Mouse (Mus musculus): ENCODE data around the gene Chl1. TPM values are rescaled to one million over a fixed set of nuclear protein-coding genes. Genes with fewer than 3 reads are reported as not detected.

Gene Chl1
- polyA plus RNA-seq, 1 experiment from 2014 or later, result 1.8 TPM

GRCm38 (mm10) chr6:103615924-103616602 lies 105.7 kb downstream of the Chl1 start:
- no peaks in the 10 kb centered on the region for H3K27me3 ChIP-seq
- H3K36me3 ChIP-seq, result no peaks in the 10 kb centered on the region
- peaks cover 18% of the 10 kb centered on the region; the same call in 1 of the 2 replicates for H3K4me1 ChIP-seq
- 18% methylated on average over 3 of the region's 3 CpGs for WGBS
- no peak overlapping the region for H3K4me3 ChIP-seq
- peak; percentile 65; the same call in 1 of the 2 replicates for ATAC-seq (ENCODE audit: low FRiP score, low read depth)
- H3K9ac ChIP-seq, result no peak overlapping the region
- no peak overlapping the region for H3K27ac ChIP-seq
- H3K4me2 ChIP-seq (replicated peaks), result no peak overlapping the region
- no peaks in the 10 kb centered on the region for H3K9me3 ChIP-seq

GRCm38 (mm10) chr6:103620880-103621279 lies 110.5 kb downstream of the Chl1 start:
- WGBS, result 86% methylated on average over 4 of the region's 4 CpGs
- Histone ChIP-seq H3K4me2 (replicated peaks) (no peak overlapping the region), H3K4me1 (0 out of 2 replicates have a peak, but pooled peaks cover 5% of the 10 kb centered on the region), H3K27me3 (no peaks in the 10 kb centered on the region), H3K36me3 (no peaks in the 10 kb centered on the region), H3K9ac (no peak overlapping the region), H3K27ac (no peak overlapping the region), H3K4me3 (no peak overlapping the region), H3K9me3 (no peaks in the 10 kb centered on the region)
- no peak for ATAC-seq (ENCODE audit: low FRiP score, low read depth)

- Histone ChIP-seq H3K27ac (no peak overlapping the region), H3K36me3 (no peaks in the 10 kb centered on the region), H3K9me3 (no peaks in the 10 kb centered on the region), H3K4me1 (no peaks in the 10 kb centered on the region), H3K27me3 (no peaks in the 10 kb centered on the region), H3K4me2 (replicated peaks) (no peak overlapping the region), H3K9ac (no peak overlapping the region), H3K4me3 (no peak overlapping the region)
- 73% methylated on average over 3 of the region's 3 CpGs for WGBS
- no peak for ATAC-seq (ENCODE audit: low FRiP score, low read depth)
Observed at GRCm38 (mm10) chr6:103622117-103622713, 111.8 kb downstream of the Chl1 start.

- ATAC-seq (ENCODE audit: low FRiP score, low read depth), result no peak
- Histone ChIP-seq H3K9ac (no peak overlapping the region), H3K4me2 (replicated peaks) (no peak overlapping the region), H3K9me3 (no peaks in the 10 kb centered on the region), H3K4me3 (no peak overlapping the region), H3K27ac (no peak overlapping the region), H3K36me3 (no peaks in the 10 kb centered on the region), H3K27me3 (no peaks in the 10 kb centered on the region), H3K4me1 (no peaks in the 10 kb centered on the region)
- 33% methylated on average over 3 of the region's 3 CpGs for WGBS
Observed at GRCm38 (mm10) chr6:103632856-103633255, 122.5 kb downstream of the Chl1 start.

DNA sequence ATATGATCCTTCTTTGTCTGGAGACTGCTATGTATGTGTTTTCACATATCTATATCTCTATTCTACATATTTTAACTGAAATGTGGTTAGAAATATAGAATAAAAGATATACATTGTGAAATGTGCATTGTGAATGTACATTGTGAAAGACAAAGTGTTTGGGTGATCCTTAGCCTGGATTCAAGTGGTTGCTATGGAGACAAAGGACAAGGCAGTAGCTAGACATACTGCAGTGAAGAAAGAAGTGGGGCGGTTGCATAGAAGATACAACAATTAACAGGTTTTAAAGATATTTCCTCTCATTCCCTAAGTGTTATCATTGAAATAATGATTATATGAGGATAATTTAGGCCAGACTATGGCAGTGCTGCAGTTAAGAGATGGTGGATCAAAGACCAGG lies 146.4 kb downstream of the Chl1 start:
- WGBS, result 83% methylated on average over 1 of the region's 1 CpGs
- Histone ChIP-seq H3K9ac (no peak overlapping the region), H3K4me1 (no peaks in the 10 kb centered on the region), H3K27ac (no peak overlapping the region), H3K9me3 (no peaks in the 10 kb centered on the region), H3K27me3 (no peaks in the 10 kb centered on the region), H3K4me2 (replicated peaks) (no peak overlapping the region), H3K36me3 (no peaks in the 10 kb centered on the region), H3K4me3 (no peak overlapping the region)
- ATAC-seq (ENCODE audit: low FRiP score, low read depth), result no peak

- H3K36me3 ChIP-seq, result no peaks in the 10 kb centered on the region
- 89% methylated on average over 2 of the region's 2 CpGs for WGBS
Observed at GRCm38 (mm10) chr6:103659173-103659572, 148.8 kb downstream of the Chl1 start.

DNA sequence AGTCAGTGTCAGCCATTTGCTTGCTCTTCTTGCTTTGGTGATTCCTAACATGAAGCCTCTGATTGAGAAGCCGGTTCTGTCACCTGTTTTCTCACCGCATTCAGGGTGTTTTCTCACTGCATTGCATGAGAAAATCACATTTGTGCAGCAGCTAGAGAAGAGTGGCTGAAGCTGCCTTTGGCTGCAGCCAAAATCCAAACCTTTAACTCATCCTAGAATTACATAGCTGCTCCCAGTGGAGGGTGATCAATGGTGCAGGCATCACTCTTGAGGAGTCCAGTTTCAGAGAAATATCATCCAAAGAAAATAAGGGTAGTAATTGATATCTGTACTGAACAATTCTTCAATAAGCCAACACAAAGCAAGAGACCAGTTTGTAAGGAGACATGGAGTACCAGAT lies 154.8 kb downstream of the Chl1 start:
- WGBS, result 93% methylated on average over 2 of the region's 2 CpGs
- H3K4me2 ChIP-seq (replicated peaks), result no peak overlapping the region
- no peaks in the 10 kb centered on the region for H3K4me1 ChIP-seq
- no peaks in the 10 kb centered on the region for H3K27me3 ChIP-seq
- no peak for ATAC-seq (ENCODE audit: low FRiP score, low read depth)
- H3K36me3 ChIP-seq, result no peaks in the 10 kb centered on the region
- no peak overlapping the region for H3K9ac ChIP-seq
- H3K4me3 ChIP-seq, result no peak overlapping the region
- no peaks in the 10 kb centered on the region for H3K9me3 ChIP-seq
- H3K27ac ChIP-seq, result no peak overlapping the region

More at GRCm38 (mm10) chr6:103659173-103659572, 148.8 kb downstream of the Chl1 start:
- no peaks in the 10 kb centered on the region for H3K4me1 ChIP-seq
- no peak overlapping the region for H3K4me2 ChIP-seq (replicated peaks)
- H3K9ac ChIP-seq, result no peak overlapping the region
- no peaks in the 10 kb centered on the region for H3K9me3 ChIP-seq
- no peak for ATAC-seq (ENCODE audit: low FRiP score, low read depth)
- H3K4me3 ChIP-seq, result no peak overlapping the region
- no peaks in the 10 kb centered on the region for H3K27me3 ChIP-seq
- no peak overlapping the region for H3K27ac ChIP-seq

GRCm38 (mm10) chr6:103665677-103666316 lies 155.4 kb downstream of the Chl1 start:
- Histone ChIP-seq H3K4me3 (no peak overlapping the region), H3K27ac (no peak overlapping the region), H3K9me3 (no peaks in the 10 kb centered on the region), H3K4me1 (no peaks in the 10 kb centered on the region), H3K36me3 (no peaks in the 10 kb centered on the region), H3K27me3 (no peaks in the 10 kb centered on the region), H3K4me2 (replicated peaks) (no peak overlapping the region), H3K9ac (no peak overlapping the region)
- ATAC-seq (ENCODE audit: low FRiP score, low read depth), result no peak
- 88% methylated on average over 9 of the region's 9 CpGs for WGBS

DNA sequence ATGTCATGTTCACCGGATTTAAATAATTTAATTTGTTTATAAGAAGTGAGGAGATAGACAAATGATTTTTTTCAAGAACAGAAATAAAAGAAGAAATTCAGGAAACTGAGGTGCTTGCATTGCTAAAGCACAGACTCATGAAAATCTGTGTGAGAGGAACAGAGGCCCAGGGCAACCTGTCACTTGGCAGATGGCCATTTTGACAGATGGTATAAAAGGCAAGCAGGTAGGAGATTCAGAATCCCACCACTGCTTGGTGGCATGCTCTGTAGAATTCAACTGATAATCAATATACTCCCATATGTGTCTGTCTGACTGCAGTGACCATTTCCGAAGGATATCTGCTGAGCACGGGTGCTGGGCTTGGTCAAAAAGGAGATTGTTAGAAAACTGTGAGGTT lies 162.7 kb downstream of the Chl1 start:
- Histone ChIP-seq H3K36me3 (no peaks in the 10 kb centered on the region), H3K9ac (no peak overlapping the region), H3K27ac (no peak overlapping the region), H3K27me3 (peaks cover 4% of the 10 kb centered on the region; the same call in 1 of the 2 replicates), H3K4me2 (replicated peaks) (no peak overlapping the region), H3K4me3 (no peak overlapping the region), H3K9me3 (no peaks in the 10 kb centered on the region), H3K4me1 (peaks cover 10% of the 10 kb centered on the region; the same call in 1 of the 2 replicates)
- ATAC-seq (ENCODE audit: low FRiP score, low read depth), result no peak
- 90% methylated on average over 3 of the region's 3 CpGs for WGBS

DNA sequence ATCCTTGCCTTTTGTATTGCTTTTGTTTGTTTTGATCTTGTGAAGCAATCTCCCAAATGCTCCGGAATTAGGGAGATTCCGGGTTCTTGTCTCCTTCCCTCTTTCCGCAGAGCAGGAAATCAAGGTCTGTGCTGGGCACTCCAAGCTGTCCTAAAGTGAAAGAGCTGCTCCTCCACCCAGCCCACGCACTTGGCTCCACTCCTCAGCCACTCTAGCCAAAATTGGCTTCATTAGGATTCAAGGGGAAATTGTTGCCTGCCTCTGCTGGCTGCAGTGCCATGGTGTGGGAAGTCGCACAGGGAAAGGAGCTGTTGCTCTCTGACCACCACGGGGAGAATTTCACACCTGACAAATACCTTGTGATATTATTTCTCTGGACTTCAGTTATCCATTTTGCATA lies 163.9 kb downstream of the Chl1 start:
- ATAC-seq (ENCODE audit: low FRiP score, low read depth), result no peak
- H3K9me3 ChIP-seq, result no peaks in the 10 kb centered on the region

GRCm38 (mm10) chr6:103675145-103675544 lies 164.8 kb downstream of the Chl1 start:
- Histone ChIP-seq H3K9me3 (no peaks in the 10 kb centered on the region), H3K36me3 (no peaks in the 10 kb centered on the region), H3K9ac (no peak overlapping the region), H3K27me3 (peaks cover 4% of the 10 kb centered on the region; the same call in 1 of the 2 replicates), H3K27ac (no peak overlapping the region), H3K4me3 (no peak overlapping the region), H3K4me1 (peaks cover 10% of the 10 kb centered on the region; the same call in 1 of the 2 replicates), H3K4me2 (replicated peaks) (no peak overlapping the region)
- 19% methylated on average over 2 of the region's 2 CpGs for WGBS
- peak; percentile 48; the same call in 1 of the 2 replicates for ATAC-seq (ENCODE audit: low FRiP score, low read depth)

More for the DNA sequence above, 163.9 kb downstream of the Chl1 start:
- no peak overlapping the region for H3K4me3 ChIP-seq
- H3K4me1 ChIP-seq, result peaks cover 10% of the 10 kb centered on the region; the same call in 1 of the 2 replicates
- H3K27me3 ChIP-seq, result peaks cover 4% of the 10 kb centered on the region; the same call in 1 of the 2 replicates
- H3K9ac ChIP-seq, result no peak overlapping the region
- H3K4me2 ChIP-seq (replicated peaks), result no peak overlapping the region
- WGBS, result 54% methylated on average over 6 of the region's 6 CpGs
- no peak overlapping the region for H3K27ac ChIP-seq
- H3K36me3 ChIP-seq, result no peaks in the 10 kb centered on the region

GRCm38 (mm10) chr6:103676664-103677063 lies 166.3 kb downstream of the Chl1 start:
- H3K27ac ChIP-seq, result no peak overlapping the region
- no peak for ATAC-seq (ENCODE audit: low FRiP score, low read depth)
- no peak overlapping the region for H3K4me3 ChIP-seq
- no peak overlapping the region for H3K9ac ChIP-seq
- no peaks in the 10 kb centered on the region for H3K9me3 ChIP-seq
- no peaks in the 10 kb centered on the region for H3K36me3 ChIP-seq
- no peak overlapping the region for H3K4me2 ChIP-seq (replicated peaks)
- WGBS, result 29% methylated on average over 5 of the region's 5 CpGs
- H3K27me3 ChIP-seq, result peaks cover 4% of the 10 kb centered on the region; the same call in 1 of the 2 replicates
- peaks cover 10% of the 10 kb centered on the region; the same call in 1 of the 2 replicates for H3K4me1 ChIP-seq

Measured in limb, embryonic 13.5 days (tissue).